Comparison of ENCODE assay signal across 22 mouse cellular contexts in genomic region chr5:34194975-34195662, GRCm38 (mm10). TPM values are rescaled to one million over a fixed set of nuclear protein-coding genes. Genes with fewer than 3 reads are reported as not detected.
DNase-seq lines count a peak whose midpoint lies in the region; ATAC-seq and TF ChIP-seq lines count a peak whose summit lies in the region.
"Had no signal": no experiment of that assay in that cellular context is flagged by ENCODE, and none has a peak within 500 bp of the region (broad histone marks: within the 10 kb centered on the region; RNA-seq: fewer than 3 reads in every experiment).

No protein-coding gene starts in this region.

- no peak overlapping the region for H3K9ac ChIP-seq in heart, postnatal 0 days (replicated peaks; ENCODE audit: low read depth, low read length)
- H3K9ac ChIP-seq in kidney, embryonic 16.5 days (replicated peaks; ENCODE audit: low read length) = no peak overlapping the region
- H3K9ac ChIP-seq: heart, embryonic 13.5 days; intestine, embryonic 15.5 days; limb, embryonic 15.5 days; liver, postnatal 0 days had no signal

- no peak for TF ChIP-seq EP300 in heart, postnatal 0 days (IDR thresholded peaks at IDR 0.05; ENCODE audit: low read depth)

- H3K4me3 ChIP-seq in heart, postnatal 0 days (ENCODE audit: low read depth, low read length) = no peak overlapping the region
- no peak overlapping the region for H3K4me3 ChIP-seq in cortical plate, adult 2 months (ENCODE audit: insufficient read depth, low read length)
- H3K4me3 ChIP-seq in kidney, embryonic 16.5 days (ENCODE audit: low read length) = no peak overlapping the region
- H3K4me3 ChIP-seq: heart, embryonic 13.5 days; hindbrain, embryonic 10.5 days; intestine, embryonic 15.5 days; limb, embryonic 15.5 days had no signal

- peaks cover 14% of the 10 kb centered on the region for H3K4me1 ChIP-seq in heart, postnatal 0 days (ENCODE audit: control insufficient read depth, insufficient read depth)
- peaks cover 11% of the 10 kb centered on the region for H3K4me1 ChIP-seq in cortical plate, adult 2 months (ENCODE audit: control insufficient read depth, insufficient read depth, low read length)
- no peaks in the 10 kb centered on the region for H3K4me1 ChIP-seq in kidney, embryonic 16.5 days (ENCODE audit: insufficient read depth, low read length)
- H3K4me1 ChIP-seq: hindbrain, embryonic 10.5 days; intestine, embryonic 15.5 days; limb, embryonic 15.5 days had no signal

- no peak for TF ChIP-seq POLR2A in cortical plate, adult 2 months (IDR thresholded peaks at IDR 0.05; ENCODE audit: extremely low read depth, insufficient read depth, low read length)

- H3K36me3 ChIP-seq in heart, postnatal 0 days (replicated peaks; ENCODE audit: control insufficient read depth, insufficient read depth, low read length) = no peaks in the 10 kb centered on the region
- no peaks in the 10 kb centered on the region for H3K36me3 ChIP-seq in kidney, embryonic 16.5 days (ENCODE audit: insufficient read depth, low read length)
- H3K36me3 ChIP-seq: heart, embryonic 13.5 days; hindbrain, embryonic 10.5 days; intestine, embryonic 15.5 days; limb, embryonic 15.5 days had no signal

- no peaks in the 10 kb centered on the region for H3K27me3 ChIP-seq in heart, postnatal 0 days (ENCODE audit: control insufficient read depth, insufficient read depth, low read length)
- H3K27me3 ChIP-seq in kidney, embryonic 16.5 days (ENCODE audit: insufficient read depth, low read length) = no peaks in the 10 kb centered on the region
- H3K27me3 ChIP-seq: heart, embryonic 13.5 days; intestine, embryonic 15.5 days; limb, embryonic 15.5 days had no signal

- no peak for TF ChIP-seq CTCF in heart, postnatal 0 days (IDR thresholded peaks at IDR 0.05; ENCODE audit: low read depth)
- no peak for TF ChIP-seq CTCF in cortical plate, adult 2 months (IDR thresholded peaks at IDR 0.05; ENCODE audit: extremely low read depth, insufficient read depth, low read length)

- WGBS in heart, postnatal 0 days = 66% methylated on average over 6 of the region's 6 CpGs
- WGBS in kidney, embryonic 16.5 days = 82% methylated on average over 6 of the region's 6 CpGs

- no peaks in the 10 kb centered on the region for H3K9me3 ChIP-seq in heart, postnatal 0 days (replicated peaks; ENCODE audit: control insufficient read depth, low read length)
- no peaks in the 10 kb centered on the region for H3K9me3 ChIP-seq in kidney, embryonic 16.5 days (ENCODE audit: low read length)
- H3K9me3 ChIP-seq: heart, embryonic 13.5 days; hindbrain, embryonic 10.5 days; intestine, embryonic 15.5 days; limb, embryonic 15.5 days had no signal

- ATAC-seq in heart, postnatal 0 days (ENCODE audit: insufficient read depth, low read depth) = no peak
- ATAC-seq in kidney, embryonic 16.5 days (ENCODE audit: low FRiP score, low TSS enrichment) = no peak
- ATAC-seq: forebrain, embryonic 14.5 days; intestine, embryonic 15.5 days; liver, postnatal 0 days; midbrain, embryonic 16.5 days had no signal

- no peak overlapping the region for H3K4me2 ChIP-seq in heart, postnatal 0 days (ENCODE audit: low read depth, low read length)
- H3K4me2 ChIP-seq in kidney, embryonic 16.5 days (replicated peaks; ENCODE audit: low read depth, low read length) = no peak overlapping the region
- H3K4me2 ChIP-seq: heart, embryonic 13.5 days; intestine, embryonic 15.5 days; limb, embryonic 15.5 days had no signal

- peak overlapping the region; percentile 16; the same call in 1 of the 2 replicates for H3K27ac ChIP-seq in heart, postnatal 0 days (ENCODE audit: low read depth)
- H3K27ac ChIP-seq in cortical plate, adult 2 months (ENCODE audit: insufficient read depth, low read length) = peak overlapping the region; percentile 83
- H3K27ac ChIP-seq in kidney, embryonic 16.5 days (ENCODE audit: low read length) = no peak overlapping the region
- H3K27ac ChIP-seq: heart, embryonic 13.5 days; hindbrain, embryonic 10.5 days; intestine, embryonic 15.5 days; limb, embryonic 15.5 days had no signal

- DNase-seq in heart, postnatal 0 days (ENCODE audit: low spot score) = no peak
- no peak for DNase-seq in heart, adult 9 months (ENCODE audit: low spot score in 2 of 2)
- DNase-seq in CD4-positive helper T cell, adult 2 months (ENCODE audit: low read depth, low spot score) = peak; percentile 23
- DNase-seq in naive thymus-derived CD4-positive, alpha-beta T cell, adult 2 months (ENCODE audit: low read depth) = peak; percentile 60
- no peak for DNase-seq in cerebellum, postnatal 14 days
- DNase-seq in layer of hippocampus, adult 9-10 months (ENCODE audit: low spot score) = no peak
- DNase-seq: adrenal gland, postnatal 10 days; cerebellum, adult 8-10 months; embryo, embryonic 11 days; gastrocnemius, postnatal 14 days; kidney, postnatal 25 days; liver, postnatal 0 days; lung, postnatal 4 days; spleen, adult 18-20 months had no signal

RNA-seq across cellular contexts. Expression of gene Mxd4, which starts 7.6 kb away (rescaled TPM):
- total RNA-seq in heart, postnatal 0 days (2014; rRNA removed; ENCODE audit: low replicate concordance) = 104 and 114 TPM in 2 replicates
- polyA plus RNA-seq in heart, postnatal 0 days (2015; fragmentation: Nextera tagmentation; extraction: Ambion mirVana) = 22.5 and 24.5 TPM in 2 replicates
- polyA plus RNA-seq in cortical plate, adult 2 months (2012; rRNA removed) = 93.6 and 95.3 TPM in 2 replicates
- polyA plus RNA-seq in kidney, embryonic 16.5 days (2015; fragmentation: Nextera tagmentation; extraction: Ambion mirVana) = 50.2 and 50.9 TPM in 2 replicates

RNA-seq across cellular contexts. Expression of gene Haus3, which starts 25.8 kb away (rescaled TPM):
- 5.6 and 17.9 TPM in 2 replicates for total RNA-seq in heart, postnatal 0 days (2014; rRNA removed; ENCODE audit: low replicate concordance)
- 11.4 and 11.6 TPM in 2 replicates for polyA plus RNA-seq in heart, postnatal 0 days (2015; fragmentation: Nextera tagmentation; extraction: Ambion mirVana)
- 5.5 and 5.7 TPM in 2 replicates for polyA plus RNA-seq in cortical plate, adult 2 months (2012; rRNA removed)
- 33.7 and 36.0 TPM in 2 replicates for polyA plus RNA-seq in kidney, embryonic 16.5 days (2015; fragmentation: Nextera tagmentation; extraction: Ambion mirVana)

RNA-seq across cellular contexts. Expression of gene Poln, which starts 25.9 kb away (rescaled TPM):
- total RNA-seq in heart, postnatal 0 days (2014; rRNA removed; ENCODE audit: low replicate concordance) = 0.19 TPM in 1 of 2 replicates, not detected in the other
- 0.54 and 1.3 TPM in 2 replicates for polyA plus RNA-seq in heart, postnatal 0 days (2015; fragmentation: Nextera tagmentation; extraction: Ambion mirVana)
- 1.4 and 3.1 TPM in 2 replicates for polyA plus RNA-seq in cortical plate, adult 2 months (2012; rRNA removed)
- 0.45 and 1.2 TPM in 2 replicates for polyA plus RNA-seq in kidney, embryonic 16.5 days (2015; fragmentation: Nextera tagmentation; extraction: Ambion mirVana)

Comparison
In these comparisons a context has a peak if more than half of its experiments do, and no peak if none do; other contexts are left out.
1. DNase-seq: peak in CD4-positive helper T cell, adult 2 months (single experiment) and naive thymus-derived CD4-positive, alpha-beta T cell, adult 2 months (single experiment); none in heart, postnatal 0 days (single experiment), heart, adult 9 months (0 of 2), cerebellum, postnatal 14 days (0 of 2) and layer of hippocampus, adult 9-10 months (single experiment).